Mouse (Mus musculus) monocyte, adult 59 days (primary cell): ENCODE results near the gene Prmt6. TPM values are rescaled to one million over a fixed set of nuclear protein-coding genes. Genes with fewer than 3 reads are reported as not detected.

Experiments
- total RNA-seq, 2 experiments: library from RNA; stranded (reverse); gene quantifications; one replicate each; pipeline ENCODE4 v1.2.4; 2023

Gene Prmt6
- total RNA-seq, result 1 to 10 TPM; 6.5 to 7.5 TPM

DNA sequence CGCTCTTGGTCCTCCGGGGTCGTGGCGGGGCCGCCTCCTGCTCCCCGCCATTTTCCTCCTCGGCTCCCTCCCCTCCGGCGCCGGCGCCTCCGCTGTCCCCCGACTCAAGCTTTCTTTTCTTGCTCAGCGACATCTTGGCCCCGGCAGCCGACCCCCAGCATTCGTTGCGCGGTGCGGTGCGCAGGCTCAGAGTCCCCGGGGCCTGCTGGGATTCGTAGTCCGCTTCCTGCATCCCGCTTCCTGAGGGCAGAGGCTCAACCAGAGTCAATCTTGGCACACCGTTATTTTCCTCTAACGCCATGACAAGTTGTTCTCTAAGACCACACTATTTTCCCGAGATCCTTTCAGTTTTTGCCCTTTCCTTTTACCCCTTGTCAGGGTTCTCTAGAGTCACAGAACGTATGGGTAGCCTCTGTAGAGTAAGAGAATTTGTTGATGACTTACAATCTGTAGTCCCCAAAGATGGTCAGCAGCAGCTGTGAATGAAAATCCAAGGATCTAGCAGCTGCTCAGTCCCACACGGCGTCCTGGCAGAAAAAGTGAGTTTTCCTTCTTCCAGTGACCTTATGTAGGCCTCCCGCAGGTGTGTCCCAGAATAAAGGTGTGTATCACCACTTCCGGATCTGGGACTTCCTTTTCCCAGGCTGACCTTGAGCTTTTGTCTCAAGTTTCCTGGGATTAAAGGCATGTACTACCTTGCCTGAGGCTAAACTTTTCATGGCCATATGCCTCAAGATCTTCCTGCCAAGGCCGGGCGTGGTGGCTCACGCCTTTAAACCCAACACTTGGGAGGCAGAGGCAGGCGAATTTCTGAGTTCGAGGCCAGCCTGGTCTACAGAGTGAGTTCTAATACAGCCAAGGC, at the start of gene Prmt6:
Gene Prmt6 (minus strand): TSS at position 160 of the 862 bp plus-strand sequence.

Other genes with a start within 250 kb of the Prmt6 start
- not detected for gene Ntng1, start 107.0 kb downstream of the Prmt6 start, total RNA-seq